Mouse (Mus musculus) effector memory CD4-positive, alpha-beta T cell, adult 7 months (primary cell): ENCODE measurements around the gene Gm9732. TPM values are rescaled to one million over a fixed set of nuclear protein-coding genes. Genes with fewer than 3 reads are reported as not detected.

Experiments
- polyA plus RNA-seq: library from polyadenylated mRNA; unstranded; fragments of 100-300 nt; shearing (Covaris generic); gene quantifications from one replicate; pipeline ENCODE4 v1.2.1, GENCODE M21; 2017

The Gm9732 gene
- polyA plus RNA-seq, result 0.91 TPM

GRCm38 (mm10) chr14:43274986-43275511 is at the start of gene Gm9732:
Gene Gm9732, plus strand, starts transcription at chr14:43275036.

GRCm38 (mm10) chr14:43235204-43235603 is 39.6 kb upstream of the Gm9732 start, which contains the start of gene Gm8122:
Gene Gm8122, minus strand, starts transcription at chr14:43235304.

DNA sequence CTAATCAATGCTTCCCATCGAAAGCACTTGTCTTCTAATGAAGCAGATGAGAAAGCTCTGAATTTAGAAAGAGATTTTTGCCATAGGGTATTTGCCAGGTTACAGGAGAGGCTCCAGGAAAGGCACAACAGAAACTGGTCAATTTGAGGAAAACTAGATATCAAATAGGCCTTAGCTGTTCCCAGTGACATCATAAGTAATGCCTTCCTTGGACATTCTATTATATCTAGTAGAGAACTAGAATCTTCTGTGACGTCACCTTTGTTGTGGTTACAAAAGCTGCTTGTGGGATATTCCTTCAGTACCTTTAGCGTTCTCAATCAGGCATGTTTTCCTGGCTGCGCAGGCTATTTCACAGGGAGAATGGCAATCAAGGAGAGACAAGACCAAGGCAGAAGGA is 16.5 kb upstream of the Gm9732 start, which contains the start of gene Gm8126:
TSS of gene Gm8126 (plus strand) at position 301 of the 400 bp plus-strand sequence.

DNA sequence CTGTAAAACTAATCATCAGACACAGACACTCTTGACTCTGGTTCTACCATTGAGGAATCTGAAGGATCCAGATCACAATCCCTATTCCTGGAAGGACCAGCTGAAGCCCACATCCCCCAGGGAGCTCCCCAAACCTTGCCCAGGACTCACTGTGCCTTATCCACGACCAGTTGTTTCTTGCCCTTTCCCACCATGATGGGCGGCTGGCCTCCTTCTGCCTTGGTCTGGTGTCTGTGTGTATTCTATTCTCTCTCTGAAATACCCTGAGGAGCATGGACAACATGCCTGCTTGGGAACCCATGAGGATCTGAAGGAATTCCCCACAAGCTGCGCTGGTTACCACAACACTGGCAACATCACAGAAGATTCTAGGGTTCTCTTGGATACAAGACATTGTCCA is 18.7 kb downstream of the Gm9732 start, which contains the start of gene Gm8127:
TSS of gene Gm8127 (minus strand) at position 330 of the 400 bp plus-strand sequence.

DNA sequence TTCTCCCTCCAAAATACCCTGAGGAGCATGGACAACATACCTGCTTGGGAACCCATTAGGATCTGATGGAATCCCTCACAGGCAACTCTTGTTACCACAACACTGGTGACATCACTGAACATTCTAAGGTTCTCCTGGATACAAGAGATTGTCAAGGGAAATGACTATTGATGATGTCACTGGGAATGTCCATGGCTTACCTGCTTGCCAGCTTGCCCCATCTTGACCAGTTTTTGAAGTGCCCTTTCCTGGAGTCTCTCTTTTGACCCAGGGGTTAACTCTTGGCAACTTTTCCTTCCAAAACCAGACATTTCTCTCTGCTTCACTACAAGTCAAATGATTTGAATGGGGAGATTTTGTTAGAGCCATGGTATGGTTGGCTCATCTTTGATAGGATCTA is 72.9 kb downstream of the Gm9732 start, which contains the start of gene 1700001F09Rik:
TSS of gene 1700001F09Rik (minus strand) at position 101 of the 400 bp plus-strand sequence.

Other genes with a start within 250 kb of the Gm9732 start
- not detected for gene Gm8094, start 198.4 kb upstream of the Gm9732 start, polyA plus RNA-seq
- gene Gm8104, start 174.4 kb upstream of the Gm9732 start, polyA plus RNA-seq, result not detected
- gene Gm7233, start 95.2 kb upstream of the Gm9732 start, polyA plus RNA-seq, result not detected
- gene Gm8122, start 39.7 kb upstream of the Gm9732 start, polyA plus RNA-seq, result not detected
- gene Gm8126, start 16.4 kb upstream of the Gm9732 start, polyA plus RNA-seq, result not detected
- gene Gm8127, start 18.8 kb downstream of the Gm9732 start, polyA plus RNA-seq, result not detected
- gene 1700001F09Rik, start 72.8 kb downstream of the Gm9732 start, polyA plus RNA-seq, result not detected
- not detected for gene Gm8138, start 141.3 kb downstream of the Gm9732 start, polyA plus RNA-seq